Mouse (Mus musculus) kidney, postnatal 0 days (tissue): Measurements from ENCODE around the gene Pold4. TPM values are rescaled to one million over a fixed set of nuclear protein-coding genes. Genes with fewer than 3 reads are reported as not detected.
A peak's percentile ranks its signal among the peaks of the same experiment; 100 is the strongest.

ENCODE experiments used
- ATAC-seq: fragments of 200-750 bp; cut with Nextera tagmentation; replicated peaks from 2 replicates; pipeline ENCODE4 v1.8.0; 2017; ENCODE audit warnings: low read depth, moderate number of reproducible peaks, moderate TSS enrichment, moderate library complexity; ENCODE audit not compliant: low FRiP score
- DNase-seq: peaks from one replicate; pipeline ENCODE4 v3.0.0-alpha.2; 2016; ENCODE audit warnings: low spot score
- H3K27ac ChIP-seq: fragments of 300-500 bp; sonication (generic); 2 replicates; pipeline ENCODE4 v1.5.1; 2014; ENCODE audit warnings: mild to moderate bottlenecking
- H3K27me3 ChIP-seq: fragments of 300-500 bp; sonication (generic); 2 replicates; pipeline ENCODE4 v1.6.1; 2014; ENCODE audit warnings: low read length, mixed read lengths; ENCODE audit not compliant: insufficient read depth
- H3K36me3 ChIP-seq: fragments of 300-500 bp; sonication (generic); 2 replicates; pipeline ENCODE4 v1.6.1; 2014; ENCODE audit warnings: low read length, mixed read lengths; ENCODE audit not compliant: insufficient read depth
- H3K4me1 ChIP-seq: fragments of 300-500 bp; sonication (generic); replicated peaks from 2 replicates; pipeline ENCODE4 v1.6.1; 2014; ENCODE audit warnings: antibody characterized with exemption, low read length, mixed read lengths; ENCODE audit not compliant: insufficient read depth
- H3K4me2 ChIP-seq: fragments of 300-500 bp; sonication (generic); 2 replicates; pipeline ENCODE4 v1.6.1; 2014; ENCODE audit warnings: mild to moderate bottlenecking, low read length, moderate library complexity, mixed read lengths
- H3K4me3 ChIP-seq: fragments of 300-500 bp; sonication (generic); replicated peaks from 2 replicates; pipeline ENCODE4 v1.5.1; 2014; ENCODE audit warnings: low read depth, low read length
- H3K9ac ChIP-seq: fragments of 300-500 bp; sonication (generic); 2 replicates; pipeline ENCODE4 v1.6.1; 2014; ENCODE audit warnings: low read depth, low read length
- H3K9me3 ChIP-seq: fragments of 300-500 bp; sonication (generic); replicated peaks from 2 replicates; pipeline ENCODE4 v1.6.1; 2016; ENCODE audit warnings: low read length, inconsistent platforms, mixed read lengths
- CTCF ChIP-seq: IDR thresholded peaks from 2 replicates; pipeline ENCODE4 v1.5.1; 2016; ENCODE audit warnings: antibody characterized with exemption, low read depth, mild to moderate bottlenecking, moderate library complexity
- WGBS: fragments of 180-500 bp; shearing (Covaris S2); extraction: QIAGEN DNeasy Blood & Tissue Kit; methylation state at CpG from one replicate; pipeline ENCODE4 v1.1.7; 2014; 5-methylcytosine and 5-hydroxymethylcytosine counted together
- polyA plus RNA-seq: library from polyadenylated mRNA; unstranded; fragments of >200 nt; fragmentation: Nextera tagmentation; extraction: Ambion mirVana; gene quantifications from 2 replicates; pipeline ENCODE4 v1.2.1, GENCODE M21; 2015

Gene Pold4
- polyA plus RNA-seq, 1 experiment from 2014 or later = 43.6 TPM

DNA sequence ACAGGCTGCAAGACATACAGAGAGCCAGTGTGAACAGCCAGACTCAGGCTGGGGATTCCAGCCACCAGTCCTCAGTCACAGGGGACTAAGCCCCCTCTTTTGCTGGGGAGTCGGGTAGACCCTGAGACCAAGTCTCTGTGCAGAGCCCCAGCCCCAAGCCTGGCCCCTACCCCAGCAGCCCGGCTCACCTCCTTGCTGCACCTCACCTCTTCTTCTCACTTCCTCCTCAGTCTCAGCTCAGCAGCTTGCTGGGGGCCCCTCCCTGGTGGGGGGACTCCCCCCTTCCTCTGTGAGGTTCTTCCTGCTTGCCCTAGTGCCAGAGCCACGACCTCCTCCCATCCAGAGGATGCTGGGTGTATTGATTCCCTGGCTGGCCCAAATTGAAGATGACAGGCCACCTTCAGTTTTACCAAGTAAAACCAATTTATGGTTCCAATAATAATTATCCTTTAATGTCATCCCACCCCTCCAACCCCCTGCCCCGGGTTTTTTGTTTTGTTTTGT is 40.8 kb upstream of the Pold4 start, which contains the start of gene Tbc1d10c:
Tbc1d10c (minus strand) TSS at position 454 of the 504 bp plus-strand sequence.
- peak within 1 kb of the TSS; percentile 94 for H3K4me3 ChIP-seq
- H3K9me3 ChIP-seq = no peaks in the 10 kb centered on the region

DNA sequence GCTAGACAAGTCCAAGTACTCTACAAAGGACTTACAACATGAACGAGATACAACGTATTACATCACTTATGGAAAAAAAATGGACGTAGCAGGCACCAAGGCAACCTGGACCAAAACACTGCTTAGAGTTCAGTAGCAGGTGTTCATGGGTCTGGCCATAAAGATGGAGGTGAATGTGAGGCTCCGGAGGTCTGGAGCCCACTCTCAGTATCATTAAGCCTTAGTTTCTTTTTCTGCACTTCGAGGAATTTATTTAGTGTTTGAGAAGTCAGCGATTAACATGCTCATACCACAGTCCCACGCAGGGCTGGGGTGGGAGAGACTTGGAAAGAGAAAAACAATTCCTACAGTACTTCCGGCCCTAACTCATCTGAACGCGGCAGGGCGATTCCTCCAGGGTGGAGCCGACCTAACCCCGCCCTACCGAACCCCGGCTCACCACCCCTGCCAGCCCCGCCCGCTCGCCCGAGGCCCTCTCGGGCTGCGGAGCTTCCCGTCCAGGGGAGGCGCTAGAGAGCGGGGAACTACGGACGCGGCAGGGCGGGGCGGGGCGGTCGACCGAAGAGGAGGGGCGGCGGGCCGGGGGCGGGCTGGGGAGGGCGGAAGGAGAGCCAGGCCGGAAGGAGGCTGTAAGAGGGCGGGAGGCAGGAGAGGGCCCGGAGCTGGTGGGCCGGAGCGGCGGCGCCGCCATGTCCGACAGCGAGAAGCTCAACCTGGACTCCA is 40.0 kb upstream of the Pold4 start, which contains the start of gene Ppp1ca:
Ppp1ca (plus strand) TSS at position 538 of the 723 bp plus-strand sequence.
- DNase-seq = peak; percentile 98
- Histone ChIP-seq H3K27me3 (no peaks in the 10 kb centered on the region), H3K27ac (peak within 1 kb of the TSS; percentile 98), H3K9ac (peak within 1 kb of the TSS; percentile 99), H3K4me3 (peak within 1 kb of the TSS; percentile 94), H3K9me3 (no peaks in the 10 kb centered on the region), H3K4me1 (peaks cover 21% of the 10 kb centered on the region), H3K36me3 (peaks cover 24% of the 10 kb centered on the region), H3K4me2 (peak within 1 kb of the TSS; percentile 83)
- peak; percentile 92 for ATAC-seq
- TF ChIP-seq CTCF = peak; percentile 82
- 3% methylated on average over 46 of the region's 47 CpGs for WGBS

More for the DNA sequence above, 40.8 kb upstream of the Pold4 start, which contains the start of gene Tbc1d10c:
- Histone ChIP-seq H3K4me1 (peaks cover 18% of the 10 kb centered on the region), H3K9ac (peak within 1 kb of the TSS; percentile 99), H3K4me2 (peak within 1 kb of the TSS; percentile 83), H3K27ac (peak within 1 kb of the TSS; percentile 98), H3K36me3 (peaks cover 20% of the 10 kb centered on the region), H3K27me3 (no peaks in the 10 kb centered on the region)
- ATAC-seq = no peak
- WGBS = 25% methylated on average over 4 of the region's 4 CpGs
- no peak for DNase-seq
- TF ChIP-seq CTCF = no peak

DNA sequence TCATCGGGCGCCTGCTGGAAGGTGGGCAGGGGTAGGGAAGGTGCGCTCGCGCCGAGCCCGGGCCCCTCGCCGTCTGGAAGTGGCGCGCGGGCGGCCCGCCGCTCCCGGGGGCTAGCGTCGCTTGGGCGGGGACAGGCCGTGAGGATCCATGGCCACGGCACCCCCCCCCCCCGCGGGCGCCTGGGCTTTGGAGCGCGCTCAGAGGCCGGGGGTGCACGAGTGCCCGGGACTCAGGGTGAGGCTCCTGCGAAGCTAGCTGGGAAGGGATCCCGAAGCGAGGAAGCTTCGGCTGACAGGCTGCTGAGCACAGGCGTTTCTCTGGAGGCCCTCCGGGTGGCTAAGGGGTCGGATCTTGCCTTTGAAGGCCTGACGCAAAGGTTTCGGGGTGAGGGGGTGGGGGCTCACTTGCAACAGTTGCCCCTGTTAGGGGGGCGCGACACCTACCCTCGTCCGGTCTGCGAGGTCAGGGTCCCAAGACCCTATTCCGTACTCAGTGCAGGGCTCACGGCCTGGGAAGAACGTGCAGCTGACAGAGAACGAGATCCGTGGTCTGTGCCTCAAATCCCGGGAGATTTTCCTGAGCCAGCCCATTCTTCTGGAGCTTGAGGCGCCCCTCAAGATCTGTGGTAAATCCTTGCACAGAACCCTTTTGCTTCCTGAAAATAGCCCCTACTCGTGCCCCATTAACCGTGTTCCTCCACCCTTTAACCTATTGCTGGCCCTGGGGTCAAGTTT is 39.3 kb upstream of the Pold4 start:
- no peak for DNase-seq

DNA sequence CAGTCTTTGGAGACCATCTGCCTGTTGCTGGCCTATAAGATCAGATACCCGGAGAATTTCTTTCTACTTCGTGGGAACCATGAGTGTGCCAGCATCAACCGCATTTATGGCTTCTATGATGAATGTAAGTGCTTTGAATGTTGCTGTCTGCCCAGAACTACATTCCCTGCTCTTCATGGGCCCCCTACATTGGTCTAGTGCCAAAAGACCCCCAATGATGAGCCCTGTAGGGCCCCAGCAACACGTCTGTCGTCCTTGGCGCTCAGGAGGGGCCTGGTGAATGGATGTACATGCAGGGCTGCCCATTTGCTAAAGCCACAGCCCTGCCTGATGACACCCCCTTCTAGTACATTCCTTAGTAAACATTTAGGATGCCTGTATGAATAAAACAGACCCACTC is 38.6 kb upstream of the Pold4 start:
- Histone ChIP-seq H3K36me3 (peaks cover 26% of the 10 kb centered on the region), H3K4me1 (peaks cover 22% of the 10 kb centered on the region), H3K4me3 (peak overlapping the region; percentile 94), H3K27ac (peak overlapping the region; percentile 98; the same call in 1 of the 2 replicates), H3K9ac (peak overlapping the region; percentile 99), H3K27me3 (no peaks in the 10 kb centered on the region), H3K4me2 (peak overlapping the region; percentile 83), H3K9me3 (no peaks in the 10 kb centered on the region)
- no peak for DNase-seq
- TF ChIP-seq CTCF = no peak
- 45% methylated on average over 6 of the region's 6 CpGs for WGBS
- ATAC-seq = no peak

More for the DNA sequence above, 39.3 kb upstream of the Pold4 start:
- WGBS = under 1% methylated on average over 49 of the region's 52 CpGs
- TF ChIP-seq CTCF = no peak
- peak; percentile 3; the same call in 1 of the 2 replicates for ATAC-seq
- peak overlapping the region; percentile 94 for H3K4me3 ChIP-seq
- H3K27me3 ChIP-seq = no peaks in the 10 kb centered on the region
- peaks cover 22% of the 10 kb centered on the region for H3K4me1 ChIP-seq
- peaks cover 26% of the 10 kb centered on the region for H3K36me3 ChIP-seq
- H3K9ac ChIP-seq = peak overlapping the region; percentile 99
- peak overlapping the region; percentile 98 for H3K27ac ChIP-seq
- peak overlapping the region; percentile 83 for H3K4me2 ChIP-seq
- no peaks in the 10 kb centered on the region for H3K9me3 ChIP-seq

DNA sequence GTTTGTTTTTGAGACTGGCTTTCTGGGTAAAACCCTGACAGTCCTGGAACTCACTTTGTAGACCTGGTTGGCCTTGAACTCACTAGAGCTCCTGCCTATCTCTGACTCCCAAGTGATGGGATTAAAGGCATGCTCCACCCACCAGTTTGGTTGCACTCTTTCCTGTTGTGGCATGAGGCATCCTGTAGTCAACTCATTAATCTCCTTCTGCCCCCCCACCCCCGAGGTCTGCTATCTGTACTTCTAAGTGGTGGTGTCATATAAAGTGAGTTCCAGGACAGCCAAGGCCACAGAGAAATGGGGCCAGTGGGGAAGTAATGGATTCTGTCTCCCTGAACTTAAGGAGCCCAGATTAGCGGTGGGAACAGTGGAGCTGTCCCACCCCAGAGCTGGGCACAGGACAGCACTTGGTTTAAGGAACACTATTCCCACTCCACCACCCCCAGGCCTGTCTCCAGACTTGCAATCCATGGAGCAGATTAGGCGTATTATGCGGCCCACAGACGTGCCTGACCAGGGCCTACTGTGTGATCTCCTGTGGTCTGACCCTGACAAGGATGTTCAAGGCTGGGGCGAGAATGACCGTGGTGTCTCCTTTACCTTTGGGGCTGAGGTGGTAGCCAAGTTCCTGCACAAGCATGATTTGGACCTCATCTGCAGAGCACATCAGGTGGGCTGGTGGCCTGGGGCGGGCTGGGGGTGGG is 37.5 kb upstream of the Pold4 start:
- no peak for DNase-seq
- Histone ChIP-seq H3K4me3 (no peak overlapping the region), H3K27me3 (no peaks in the 10 kb centered on the region), H3K36me3 (peaks cover 29% of the 10 kb centered on the region), H3K9me3 (no peaks in the 10 kb centered on the region), H3K4me2 (no peak overlapping the region), H3K9ac (no peak overlapping the region), H3K4me1 (peaks cover 22% of the 10 kb centered on the region), H3K27ac (no peak overlapping the region)
- WGBS = 83% methylated on average over 8 of the region's 8 CpGs
- ATAC-seq = no peak
- no peak for TF ChIP-seq CTCF
